Mouse (Mus musculus): ENCODE data around the gene Necab3. TPM values are rescaled to one million over a fixed set of nuclear protein-coding genes. Genes with fewer than 3 reads are reported as not detected.

Necab3 gene
- polyA plus RNA-seq, 1 experiment = 0.46 TPM

DNA sequence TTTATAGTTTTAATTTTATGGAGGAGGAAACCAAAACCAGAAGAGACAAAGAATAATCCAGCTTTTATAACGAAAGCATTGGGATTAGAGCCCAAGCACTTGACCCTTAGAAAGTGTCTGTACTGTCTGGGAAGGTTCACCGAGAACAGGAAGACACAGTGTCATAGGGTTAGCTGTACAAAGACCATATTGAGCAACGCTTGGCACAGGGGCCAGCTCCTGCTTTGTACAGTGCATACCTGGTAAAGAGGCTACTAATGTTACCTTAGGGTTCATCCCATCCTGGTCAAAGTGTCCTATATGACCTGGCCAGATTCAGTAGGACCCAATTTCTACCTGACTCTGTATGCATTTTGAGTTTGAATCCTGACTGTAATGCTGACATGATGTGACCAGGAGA, 42.6 kb upstream of the Necab3 start:
- TF ChIP-seq CEBPB (IDR thresholded peaks at IDR 0.05; ENCODE audit: low read depth) (no peak), MAX (IDR thresholded peaks at IDR 0.05) (no peak), USF1 (IDR thresholded peaks at IDR 0.05; ENCODE audit: low read depth) (no peak), MYOG (IDR thresholded peaks at IDR 0.05; ENCODE audit: control insufficient read depth, extremely low read depth, insufficient read length) (no peak), CTCF (IDR thresholded peaks at IDR 0.05; ENCODE audit: control insufficient read depth, insufficient read depth, insufficient read length) (no peak), MYOD1 (IDR thresholded peaks at IDR 0.05; ENCODE audit: control insufficient read depth, insufficient read length, low read depth) (no peak), FOSL1 (IDR thresholded peaks at IDR 0.05; ENCODE audit: insufficient read depth, low read length, poor library complexity, severe bottlenecking) (no peak)
- H3K79me3 ChIP-seq (ENCODE audit: low read depth) = no peaks in the 10 kb centered on the region
- H3K36me3 ChIP-seq (ENCODE audit: control insufficient read depth, insufficient read depth) = no peaks in the 10 kb centered on the region
- H3K4me3 ChIP-seq (ENCODE audit: insufficient read depth, poor library complexity, severe bottlenecking) = no peak overlapping the region
- H3K79me2 ChIP-seq (ENCODE audit: control insufficient read depth, insufficient read depth) = no peaks in the 10 kb centered on the region
- H3K27me3 ChIP-seq (ENCODE audit: control insufficient read depth, insufficient read depth, insufficient read length) = no peaks in the 10 kb centered on the region
- no peak overlapping the region for H3ac ChIP-seq (ENCODE audit: control insufficient read depth, insufficient read length, low read depth)

DNA sequence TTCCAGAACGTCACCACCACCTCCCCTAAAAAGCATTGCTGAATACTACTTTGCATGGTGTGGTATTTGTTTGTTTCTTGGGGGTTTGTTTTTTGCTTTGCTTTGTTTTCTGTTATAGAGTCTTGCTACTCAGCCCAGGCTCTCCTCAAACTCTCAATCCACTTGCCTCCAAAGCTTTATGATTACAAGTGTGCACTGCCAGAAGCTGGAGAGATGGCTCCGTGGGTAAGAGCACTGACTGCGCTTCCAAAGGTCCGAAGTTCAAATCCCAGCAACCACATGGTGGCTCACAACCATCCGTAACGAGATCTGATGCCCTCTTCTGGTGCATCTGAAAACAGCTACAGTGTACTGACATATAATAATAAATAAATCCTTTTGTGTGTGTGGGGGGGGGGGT, 41.9 kb upstream of the Necab3 start:
- Histone ChIP-seq H3ac (ENCODE audit: control insufficient read depth, insufficient read length, low read depth) (no peak overlapping the region), H3K27me3 (ENCODE audit: control insufficient read depth, insufficient read depth, insufficient read length) (no peaks in the 10 kb centered on the region), H3K4me3 (ENCODE audit: insufficient read depth, poor library complexity, severe bottlenecking) (no peak overlapping the region), H3K79me2 (ENCODE audit: control insufficient read depth, insufficient read depth) (no peaks in the 10 kb centered on the region), H3K36me3 (ENCODE audit: control insufficient read depth, insufficient read depth) (no peaks in the 10 kb centered on the region), H3K79me3 (ENCODE audit: low read depth) (no peaks in the 10 kb centered on the region)
- no peak for TF ChIP-seq MAX (IDR thresholded peaks at IDR 0.05)
- no peak for TF ChIP-seq USF1 (IDR thresholded peaks at IDR 0.05; ENCODE audit: low read depth)
- TF ChIP-seq CTCF (IDR thresholded peaks at IDR 0.05; ENCODE audit: control insufficient read depth, insufficient read depth, insufficient read length) = no peak
- TF ChIP-seq FOSL1 (IDR thresholded peaks at IDR 0.05; ENCODE audit: insufficient read depth, low read length, poor library complexity, severe bottlenecking) = no peak
- no peak for TF ChIP-seq MYOG (IDR thresholded peaks at IDR 0.05; ENCODE audit: control insufficient read depth, extremely low read depth, insufficient read length)
- no peak for TF ChIP-seq MYOD1 (IDR thresholded peaks at IDR 0.05; ENCODE audit: control insufficient read depth, insufficient read length, low read depth)
- no peak for TF ChIP-seq CEBPB (IDR thresholded peaks at IDR 0.05; ENCODE audit: low read depth)

- no peak for TF ChIP-seq CEBPB (IDR thresholded peaks at IDR 0.05; ENCODE audit: low read depth)
- no peak for TF ChIP-seq FOSL1 (IDR thresholded peaks at IDR 0.05; ENCODE audit: insufficient read depth, low read length, poor library complexity, severe bottlenecking)
- no peak for TF ChIP-seq CTCF (IDR thresholded peaks at IDR 0.05; ENCODE audit: control insufficient read depth, insufficient read depth, insufficient read length)
- no peak for TF ChIP-seq MYOD1 (IDR thresholded peaks at IDR 0.05; ENCODE audit: control insufficient read depth, insufficient read length, low read depth)
- no peaks in the 10 kb centered on the region for H3K27me3 ChIP-seq (ENCODE audit: control insufficient read depth, insufficient read depth, insufficient read length)
- H3ac ChIP-seq (ENCODE audit: control insufficient read depth, insufficient read length, low read depth) = no peak overlapping the region
- H3K79me3 ChIP-seq (ENCODE audit: low read depth) = no peaks in the 10 kb centered on the region
- H3K36me3 ChIP-seq (ENCODE audit: control insufficient read depth, insufficient read depth) = no peaks in the 10 kb centered on the region
- H3K4me3 ChIP-seq (ENCODE audit: insufficient read depth, poor library complexity, severe bottlenecking) = no peak overlapping the region
- H3K79me2 ChIP-seq (ENCODE audit: control insufficient read depth, insufficient read depth) = no peaks in the 10 kb centered on the region
These were observed 38.7 kb upstream of the Necab3 start for GRCm38 (mm10) chr2:154597399-154597798.

DNA sequence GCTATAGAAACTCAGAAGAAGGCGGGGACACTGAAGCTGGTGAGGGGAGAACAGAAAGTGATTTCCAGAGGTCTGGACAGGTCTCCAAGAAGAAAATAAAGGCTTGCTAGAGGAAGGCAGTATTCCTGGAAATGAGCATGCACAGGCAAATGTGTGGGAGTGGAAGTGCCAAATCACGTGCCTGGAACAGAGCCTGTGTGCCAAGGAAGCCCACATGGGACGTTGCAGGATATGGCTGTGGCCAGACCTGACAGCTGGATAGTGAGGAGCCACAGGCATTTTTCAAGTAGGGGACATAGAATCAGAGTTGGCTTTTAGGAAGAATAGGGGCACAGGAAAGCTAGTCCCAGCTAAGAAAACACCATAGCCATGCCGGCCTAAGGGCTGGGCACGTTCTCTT, 37.1 kb upstream of the Necab3 start:
- H3K79me2 ChIP-seq (ENCODE audit: control insufficient read depth, insufficient read depth) = no peaks in the 10 kb centered on the region
- no peaks in the 10 kb centered on the region for H3K79me3 ChIP-seq (ENCODE audit: low read depth)
- no peak for TF ChIP-seq MYOG (IDR thresholded peaks at IDR 0.05; ENCODE audit: control insufficient read depth, extremely low read depth, insufficient read length)
- TF ChIP-seq USF1 (IDR thresholded peaks at IDR 0.05; ENCODE audit: low read depth) = peak; percentile 49
- H3K4me3 ChIP-seq (ENCODE audit: insufficient read depth, poor library complexity, severe bottlenecking) = no peak overlapping the region
- no peak overlapping the region for H3ac ChIP-seq (ENCODE audit: control insufficient read depth, insufficient read length, low read depth)
- H3K36me3 ChIP-seq (ENCODE audit: control insufficient read depth, insufficient read depth) = no peaks in the 10 kb centered on the region
- H3K27me3 ChIP-seq (ENCODE audit: control insufficient read depth, insufficient read depth, insufficient read length) = no peaks in the 10 kb centered on the region

DNA sequence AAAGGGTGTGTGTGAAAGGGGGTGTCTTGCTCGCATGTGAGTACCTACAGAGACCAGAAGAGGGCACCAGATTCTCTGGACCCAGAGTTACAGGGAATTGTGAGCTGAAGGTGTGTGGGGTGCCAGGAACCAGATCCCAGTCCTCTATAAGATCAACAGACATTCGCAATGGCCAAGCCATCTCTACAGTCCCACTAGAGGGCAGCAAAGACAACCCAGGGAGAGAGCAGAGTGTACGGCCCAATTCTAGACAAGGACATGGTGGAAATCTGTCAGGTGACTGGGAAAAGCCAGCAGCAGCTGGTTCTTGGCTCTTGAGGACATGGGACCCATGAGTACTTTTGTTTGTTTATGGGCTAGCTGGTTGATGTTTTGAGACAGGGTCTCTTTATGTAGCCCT, 34.3 kb upstream of the Necab3 start:
- H3K79me3 ChIP-seq (ENCODE audit: low read depth) = no peaks in the 10 kb centered on the region
- H3ac ChIP-seq (ENCODE audit: control insufficient read depth, insufficient read length, low read depth) = no peak overlapping the region
- no peaks in the 10 kb centered on the region for H3K79me2 ChIP-seq (ENCODE audit: control insufficient read depth, insufficient read depth)
- no peak overlapping the region for H3K4me3 ChIP-seq (ENCODE audit: insufficient read depth, poor library complexity, severe bottlenecking)
- TF ChIP-seq FOSL1 (IDR thresholded peaks at IDR 0.05; ENCODE audit: insufficient read depth, low read length, poor library complexity, severe bottlenecking) (no peak), CTCF (IDR thresholded peaks at IDR 0.05; ENCODE audit: control insufficient read depth, insufficient read depth, insufficient read length) (peak; percentile 12), MYOG (IDR thresholded peaks at IDR 0.05; ENCODE audit: control insufficient read depth, extremely low read depth, insufficient read length) (no peak)
- H3K27me3 ChIP-seq (ENCODE audit: control insufficient read depth, insufficient read depth, insufficient read length) = peaks cover 5% of the 10 kb centered on the region
- H3K36me3 ChIP-seq (ENCODE audit: control insufficient read depth, insufficient read depth) = no peaks in the 10 kb centered on the region

DNA sequence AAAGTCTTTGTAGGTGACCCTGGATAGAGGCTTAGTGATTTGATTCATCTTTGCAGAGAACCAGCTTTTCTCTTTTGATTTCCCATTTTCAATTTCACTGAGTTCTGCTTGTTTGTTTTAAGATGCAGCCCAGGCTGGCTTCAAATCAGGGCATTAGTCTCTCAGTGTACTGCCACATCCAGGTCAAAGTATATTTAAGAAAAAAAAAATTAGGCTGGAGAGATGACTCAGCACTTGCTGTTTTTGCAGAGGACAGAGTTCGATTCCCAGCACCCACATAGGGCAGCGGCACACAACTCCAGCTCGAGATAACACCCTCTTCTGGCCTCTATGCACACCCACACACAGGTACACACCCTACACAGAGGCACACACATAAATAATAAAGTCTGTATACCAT, 32.5 kb upstream of the Necab3 start:
- Histone ChIP-seq H3ac (ENCODE audit: control insufficient read depth, insufficient read length, low read depth) (no peak overlapping the region), H3K79me2 (ENCODE audit: control insufficient read depth, insufficient read depth) (no peaks in the 10 kb centered on the region), H3K27me3 (ENCODE audit: control insufficient read depth, insufficient read depth, insufficient read length) (peaks cover 8% of the 10 kb centered on the region), H3K79me3 (ENCODE audit: low read depth) (no peaks in the 10 kb centered on the region), H3K36me3 (ENCODE audit: control insufficient read depth, insufficient read depth) (no peaks in the 10 kb centered on the region), H3K4me3 (ENCODE audit: insufficient read depth, poor library complexity, severe bottlenecking) (no peak overlapping the region)
- TF ChIP-seq CTCF (IDR thresholded peaks at IDR 0.05; ENCODE audit: control insufficient read depth, insufficient read depth, insufficient read length) (no peak), MYOG (IDR thresholded peaks at IDR 0.05; ENCODE audit: control insufficient read depth, extremely low read depth, insufficient read length) (no peak), FOSL1 (IDR thresholded peaks at IDR 0.05; ENCODE audit: insufficient read depth, low read length, poor library complexity, severe bottlenecking) (no peak), USF1 (IDR thresholded peaks at IDR 0.05; ENCODE audit: low read depth) (no peak), MAX (IDR thresholded peaks at IDR 0.05) (no peak), CEBPB (IDR thresholded peaks at IDR 0.05; ENCODE audit: low read depth) (no peak), MYOD1 (IDR thresholded peaks at IDR 0.05; ENCODE audit: control insufficient read depth, insufficient read length, low read depth) (no peak)

All from C2C12 (cell line).